Comparison of ENCODE assay signal across 8 mouse cellular contexts in genomic region chr6:124481571-124481970, GRCm38 (mm10). TPM values are rescaled to one million over a fixed set of nuclear protein-coding genes. Genes with fewer than 3 reads are reported as not detected.
DNase-seq lines count a peak whose midpoint lies in the region; ATAC-seq and TF ChIP-seq lines count a peak whose summit lies in the region.

No protein-coding gene starts in this region.

- DNase-seq in heart, postnatal 10 days: peak; percentile 42 to 74
- no peak for DNase-seq in heart, adult 11 months
- peak; percentile 55 to 63 for DNase-seq in B cell, adult 2 months
- peak; percentile 75 for DNase-seq in MN1 (ENCODE audit: low spot score)
- DNase-seq in embryo, embryonic 9.5 days (ENCODE audit: extremely low spot score): peak; percentile 73
- DNase-seq in kidney, postnatal 0 days (ENCODE audit: low spot score): peak; percentile 73
- peak; percentile 70 for DNase-seq in thymus, postnatal 4 days

- H3K27me3 ChIP-seq in kidney, postnatal 0 days (ENCODE audit: insufficient read depth, low read length): no peaks in the 10 kb centered on the region

- H3K27ac ChIP-seq in kidney, postnatal 0 days: no peak overlapping the region

- no peak overlapping the region for H3K4me2 ChIP-seq in kidney, postnatal 0 days (ENCODE audit: low read length)

- 0 out of 2 replicates have a peak, but pooled peaks cover 6% of the 10 kb centered on the region for H3K4me1 ChIP-seq in kidney, postnatal 0 days (replicated peaks; ENCODE audit: insufficient read depth, low read length)

- H3K9ac ChIP-seq in kidney, postnatal 0 days (ENCODE audit: low read depth, low read length): no peak overlapping the region

- peak; percentile 81 for TF ChIP-seq CTCF in kidney, postnatal 0 days (IDR thresholded peaks at IDR 0.05; ENCODE audit: low read depth)

- H3K4me3 ChIP-seq in kidney, postnatal 0 days (replicated peaks; ENCODE audit: low read depth, low read length): no peak overlapping the region

- intact Hi-C loops in heart, postnatal 10 days (cut with DNase I): loop anchor here (5.0 kb wide), 1 partner anchor 61 kb away; the partner anchor contains the start of gene C1s1

- no peaks in the 10 kb centered on the region for H3K36me3 ChIP-seq in kidney, postnatal 0 days (ENCODE audit: insufficient read depth, low read length)

- ATAC-seq in kidney, postnatal 0 days (replicated peaks; ENCODE audit: low FRiP score, low read depth): peak; percentile 67
- ATAC-seq in megakaryocyte progenitor cell, adult 5-6 weeks (replicated peaks; ENCODE audit: poor library complexity): peak; percentile 44

- H3K9me3 ChIP-seq in kidney, postnatal 0 days (replicated peaks; ENCODE audit: low read length): no peaks in the 10 kb centered on the region

- WGBS in kidney, postnatal 0 days: 26% methylated on average over 6 of the region's 6 CpGs

RNA-seq across cellular contexts. Expression of gene C1rl, which starts 11.3 kb away (rescaled TPM):
- 1 to 10 TPM in 1 of 2 experiments, under 1 TPM in 1; 0.84 to 1.1 TPM for total RNA-seq in heart, postnatal 10 days (2021)
- polyA plus RNA-seq in kidney, postnatal 0 days (2015; fragmentation: Nextera tagmentation; extraction: Ambion mirVana): 2.8 and 3.0 TPM in 2 replicates
- 3.3 and 3.5 TPM in 2 replicates for total RNA-seq in megakaryocyte progenitor cell, adult 5-6 weeks (2015)
- 5.6 and 6.8 TPM in 2 replicates for total RNA-seq in megakaryocyte progenitor cell, adult 5-6 weeks (2017)

RNA-seq across cellular contexts. Expression of gene Clstn3, which starts 17.0 kb away (rescaled TPM):
- 10 to 100 TPM in 1 of 2 experiments, 1 to 10 TPM in 1; 2.0 to 11.3 TPM for total RNA-seq in heart, postnatal 10 days (2021)
- 2.5 and 2.7 TPM in 2 replicates for polyA plus RNA-seq in kidney, postnatal 0 days (2015; fragmentation: Nextera tagmentation; extraction: Ambion mirVana)
- total RNA-seq in megakaryocyte progenitor cell, adult 5-6 weeks (2015): 5.1 and 8.7 TPM in 2 replicates
- 6.8 and 10.4 TPM in 2 replicates for total RNA-seq in megakaryocyte progenitor cell, adult 5-6 weeks (2017)

RNA-seq across cellular contexts. Expression of gene C1ra, which starts 30.6 kb away (rescaled TPM):
- 1 to 10 TPM; 6.9 to 8.8 TPM for total RNA-seq in heart, postnatal 10 days (2021)
- 18.2 and 20.5 TPM in 2 replicates for polyA plus RNA-seq in kidney, postnatal 0 days (2015; fragmentation: Nextera tagmentation; extraction: Ambion mirVana)
- total RNA-seq in megakaryocyte progenitor cell, adult 5-6 weeks (2015): 2.8 and 3.3 TPM in 2 replicates
- 3.5 and 4.0 TPM in 2 replicates for total RNA-seq in megakaryocyte progenitor cell, adult 5-6 weeks (2017)
